Mouse (Mus musculus) midbrain, embryonic 10.5 days (tissue): ENCODE measurements around the gene Olfr330. TPM values are rescaled to one million over a fixed set of nuclear protein-coding genes. Genes with fewer than 3 reads are reported as not detected.
"Not testable (repeated sequence)": the region's sequence is repeated elsewhere in the genome, so short reads cannot be mapped to it uniquely, and the experiment has no call there.

ENCODE experiments used
- DNase-seq: peaks from one replicate; pipeline ENCODE4 v3.0.0-alpha.2; 2017; ENCODE audit warnings: low spot score
- H3K27ac ChIP-seq: fragments of 300-500 bp; sonication (generic); replicated peaks from 2 replicates; pipeline ENCODE4 v1.5.1; 2016; ENCODE audit warnings: mild to moderate bottlenecking
- H3K27me3 ChIP-seq: fragments of 300-500 bp; sonication (generic); 2 replicates; pipeline ENCODE4 v1.6.1; 2016; ENCODE audit warnings: low read depth, mild to moderate bottlenecking; ENCODE audit not compliant: poor library complexity, severe bottlenecking
- H3K36me3 ChIP-seq: fragments of 300-500 bp; sonication (generic); 2 replicates; pipeline ENCODE4 v1.6.1; 2016; ENCODE audit warnings: mild to moderate bottlenecking, moderate library complexity
- H3K4me1 ChIP-seq: fragments of 300-500 bp; sonication (generic); 2 replicates; pipeline ENCODE4 v1.6.1; 2016
- H3K4me3 ChIP-seq: fragments of 300-500 bp; sonication (generic); 2 replicates; pipeline ENCODE4 v1.5.1; 2016; ENCODE audit warnings: mild to moderate bottlenecking, moderate library complexity
- H3K9me3 ChIP-seq: fragments of 300-500 bp; sonication (generic); replicated peaks from 2 replicates; pipeline ENCODE4 v1.6.1; 2016; ENCODE audit warnings: mild to moderate bottlenecking
- WGBS: fragments of 180-500 bp; shearing (Covaris S2); methylation state at CpG from one replicate; pipeline ENCODE4 v1.1.7; 2016; 5-methylcytosine and 5-hydroxymethylcytosine counted together
- polyA plus RNA-seq: library from polyadenylated mRNA; unstranded; fragments of >200 nt; fragmentation: Nextera tagmentation; extraction: Ambion mirVana; gene quantifications from 2 replicates; pipeline ENCODE4 v1.2.1, GENCODE M21; 2016

Gene Olfr330
- polyA plus RNA-seq, result not detected in 2 replicates

DNA sequence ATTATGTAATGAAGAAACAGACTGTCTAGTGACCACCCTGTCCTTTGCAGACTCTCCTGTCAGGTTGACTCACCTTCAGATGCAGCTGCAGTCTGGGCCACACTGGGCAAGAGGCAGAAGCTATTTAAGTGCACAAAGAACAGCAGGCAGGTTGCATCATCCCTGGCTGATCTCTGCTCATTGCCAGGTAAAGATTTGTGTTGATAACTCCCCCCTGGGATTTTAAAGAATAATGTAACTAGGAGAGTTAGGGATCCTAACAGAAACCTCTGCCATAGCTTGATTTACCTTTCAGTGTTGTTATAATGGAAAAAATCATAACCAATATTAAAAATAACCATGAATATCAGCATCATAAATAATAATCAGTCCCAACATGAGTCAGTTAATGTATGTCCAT, at the start of gene Olfr330:
Gene Olfr330, minus strand, starts transcription at position 101 of the 400 bp plus-strand sequence.
- H3K27ac ChIP-seq, DNase-seq, H3K27me3 ChIP-seq, H3K36me3 ChIP-seq, H3K9me3 ChIP-seq, H3K4me3 ChIP-seq, H3K4me1 ChIP-seq: not testable (repeated sequence)

DNA sequence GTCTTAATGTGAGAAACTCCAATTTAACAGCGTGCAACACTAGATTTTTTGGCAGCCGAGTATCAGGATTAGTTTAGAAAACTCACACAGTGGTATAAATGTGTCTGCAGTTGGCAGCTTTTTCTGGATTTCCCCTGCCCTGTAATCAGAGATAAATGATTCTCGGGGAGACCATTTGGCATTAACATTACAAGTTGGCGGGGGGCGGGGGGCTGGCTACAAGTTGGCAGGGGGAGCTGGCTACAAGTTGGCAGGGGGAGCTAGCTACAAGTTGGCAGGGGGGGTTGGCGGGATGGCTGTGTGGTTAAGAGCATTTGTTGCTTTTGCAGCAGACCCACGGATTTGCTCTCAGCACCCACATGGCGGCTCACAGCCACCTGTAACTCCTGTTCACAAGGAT, 44.0 kb upstream of the Olfr330 start:
- H3K27ac ChIP-seq, result no peak overlapping the region
- WGBS, result 85% methylated on average over 8 of the region's 8 CpGs
- H3K27me3 ChIP-seq, result no peaks in the 10 kb centered on the region
- no peak overlapping the region for H3K4me3 ChIP-seq
- no peak for DNase-seq
- H3K36me3 ChIP-seq, result no peaks in the 10 kb centered on the region
- H3K4me1 ChIP-seq, result no peaks in the 10 kb centered on the region
- H3K9me3 ChIP-seq, result no peaks in the 10 kb centered on the region

GRCm38 (mm10) chr11:58577430-58577829, 42.8 kb upstream of the Olfr330 start, which contains the start of gene Olfr325:
TSS of gene Olfr325 (plus strand) at chr11:58577730.
- H3K27ac ChIP-seq, result no peak within 1 kb of the TSS
- no peaks in the 10 kb centered on the region for H3K27me3 ChIP-seq
- no peaks in the 10 kb centered on the region for H3K9me3 ChIP-seq
- no peaks in the 10 kb centered on the region for H3K4me1 ChIP-seq
- no peaks in the 10 kb centered on the region for H3K36me3 ChIP-seq
- WGBS, result 88% methylated on average over 1 of the region's 1 CpGs
- H3K4me3 ChIP-seq, result no peak within 1 kb of the TSS
- no peak for DNase-seq

DNA sequence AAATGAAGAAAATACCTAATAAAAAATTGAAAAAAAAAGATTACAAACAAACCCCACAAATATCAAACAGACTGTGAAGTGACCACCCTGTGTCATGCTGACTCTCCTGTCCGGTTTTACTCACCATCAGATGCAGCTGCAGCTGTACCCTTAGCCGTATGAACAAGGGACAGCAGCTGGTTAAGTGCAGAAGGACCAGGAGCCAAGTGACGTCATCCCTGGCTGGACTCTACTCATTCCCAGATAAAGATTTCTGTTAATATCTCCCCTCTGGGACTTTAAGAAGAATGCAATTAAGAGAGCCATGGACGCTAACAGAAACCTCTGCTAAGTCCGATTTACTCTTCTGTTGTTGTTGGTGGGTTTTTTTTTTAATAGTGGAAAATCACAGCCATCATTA, 35.8 kb upstream of the Olfr330 start, which contains the start of gene Olfr224:
Gene Olfr224, minus strand, starts transcription at position 149 of the 400 bp plus-strand sequence.
- Histone ChIP-seq H3K27me3 (no peaks in the 10 kb centered on the region), H3K36me3 (no peaks in the 10 kb centered on the region), H3K9me3 (no peaks in the 10 kb centered on the region), H3K4me3 (no peak within 1 kb of the TSS), H3K4me1 (peaks cover 6% of the 10 kb centered on the region), H3K27ac (no peak within 1 kb of the TSS)
- 83% methylated on average over 5 of the region's 5 CpGs for WGBS
- DNase-seq, result no peak

- no peak for DNase-seq
- no peaks in the 10 kb centered on the region for H3K9me3 ChIP-seq
- H3K4me1 ChIP-seq, result no peaks in the 10 kb centered on the region
- no peaks in the 10 kb centered on the region for H3K27me3 ChIP-seq
- no peak within 1 kb of the TSS for H3K27ac ChIP-seq
- WGBS, result 82% methylated on average over 1 of the region's 1 CpGs
- no peak within 1 kb of the TSS for H3K4me3 ChIP-seq
- H3K36me3 ChIP-seq, result no peaks in the 10 kb centered on the region
Measured at GRCm38 (mm10) chr11:58555536-58555935, 20.9 kb upstream of the Olfr330 start, which contains the start of gene Olfr328. TSS of gene Olfr328 (minus strand) at chr11:58555636.

- Histone ChIP-seq H3K9me3 (no peaks in the 10 kb centered on the region), H3K36me3 (no peaks in the 10 kb centered on the region), H3K4me1 (no peaks in the 10 kb centered on the region), H3K4me3 (no peak within 1 kb of the TSS), H3K27ac (no peak within 1 kb of the TSS), H3K27me3 (no peaks in the 10 kb centered on the region)
- no peak for DNase-seq
- 85% methylated on average over 5 of the region's 5 CpGs for WGBS
Measured at GRCm38 (mm10) chr11:58546322-58546721, 11.7 kb upstream of the Olfr330 start, which contains the start of gene Olfr329-ps. TSS of gene Olfr329-ps (minus strand) at chr11:58546422.

GRCm38 (mm10) chr11:58519756-58520155, 14.9 kb downstream of the Olfr330 start:
- H3K36me3 ChIP-seq, H3K27ac ChIP-seq, H3K4me1 ChIP-seq, H3K27me3 ChIP-seq, DNase-seq, H3K4me3 ChIP-seq, H3K9me3 ChIP-seq: not testable (repeated sequence)
- WGBS, result 92% methylated on average over 8 of the region's 9 CpGs

GRCm38 (mm10) chr11:58518916-58519315, 15.7 kb downstream of the Olfr330 start:
- H3K9me3 ChIP-seq, H3K4me1 ChIP-seq, H3K4me3 ChIP-seq, DNase-seq, H3K27me3 ChIP-seq, H3K36me3 ChIP-seq, H3K27ac ChIP-seq: not testable (repeated sequence)
- 96% methylated on average over 18 of the region's 18 CpGs for WGBS

DNA sequence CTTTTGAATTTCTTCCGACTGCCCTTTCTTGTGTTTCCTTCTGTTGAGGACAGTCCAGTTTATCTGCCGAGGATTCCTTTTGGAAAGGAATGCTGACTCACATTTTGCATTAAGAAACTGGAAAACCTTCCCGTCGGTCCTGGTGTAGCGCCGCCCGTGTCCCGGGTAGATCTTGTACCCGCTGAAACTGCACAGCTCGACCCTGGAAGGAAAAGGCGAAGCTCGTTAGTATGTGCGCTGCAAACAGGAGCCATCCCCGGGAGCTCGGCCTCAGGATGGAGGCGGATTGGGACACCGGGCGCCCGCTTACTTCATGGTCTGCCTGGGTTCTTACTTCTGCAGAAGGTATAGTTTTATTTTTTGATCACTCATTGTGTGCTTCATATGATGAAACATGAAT, 25.6 kb downstream of the Olfr330 start:
- 88% methylated on average over 19 of the region's 19 CpGs for WGBS
- H3K4me3 ChIP-seq, H3K27me3 ChIP-seq, H3K36me3 ChIP-seq, H3K4me1 ChIP-seq, H3K9me3 ChIP-seq, DNase-seq, H3K27ac ChIP-seq: not testable (repeated sequence)

GRCm38 (mm10) chr11:58502472-58502871, 32.2 kb downstream of the Olfr330 start, which contains the start of gene Olfr331:
TSS of gene Olfr331 (minus strand) at chr11:58502572.
- H3K4me1 ChIP-seq, DNase-seq, H3K9me3 ChIP-seq, H3K36me3 ChIP-seq, H3K4me3 ChIP-seq, H3K27me3 ChIP-seq, H3K27ac ChIP-seq: not testable (repeated sequence)

DNA sequence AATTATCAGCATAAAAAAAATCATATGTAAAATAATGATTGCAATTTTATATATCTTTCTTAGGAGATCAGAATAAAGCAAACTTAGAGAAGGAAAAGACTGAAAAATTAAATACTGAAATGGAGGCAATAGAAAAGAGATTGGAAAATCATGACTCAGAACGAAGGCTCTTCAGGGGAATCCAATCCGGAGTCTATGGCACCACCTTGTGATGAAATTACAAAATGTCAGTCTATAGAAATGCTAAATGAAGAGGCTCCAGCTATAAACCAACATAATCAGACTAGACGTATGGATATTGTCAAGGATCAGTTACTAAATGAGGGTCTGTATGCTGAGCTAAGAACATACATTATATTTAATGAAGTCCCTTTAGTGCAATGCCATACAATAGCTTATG, 35.3 kb downstream of the Olfr330 start:
- WGBS, result 67% methylated on average over 3 of the region's 3 CpGs
- no peak for DNase-seq
- Histone ChIP-seq H3K36me3 (no peaks in the 10 kb centered on the region), H3K27me3 (no peaks in the 10 kb centered on the region), H3K9me3 (no peaks in the 10 kb centered on the region; the same call in 1 of the 2 replicates), H3K27ac (no peak overlapping the region), H3K4me1 (no peaks in the 10 kb centered on the region), H3K4me3 (no peak overlapping the region)

GRCm38 (mm10) chr11:58498761-58499160, 35.9 kb downstream of the Olfr330 start:
- no peaks in the 10 kb centered on the region; the same call in 1 of the 2 replicates for H3K9me3 ChIP-seq
- no peaks in the 10 kb centered on the region for H3K36me3 ChIP-seq
- H3K27ac ChIP-seq, result no peak overlapping the region
- WGBS, result 88% methylated on average over 9 of the region's 9 CpGs
- no peaks in the 10 kb centered on the region for H3K4me1 ChIP-seq
- no peak for DNase-seq
- H3K4me3 ChIP-seq, result no peak overlapping the region
- H3K27me3 ChIP-seq, result no peaks in the 10 kb centered on the region

GRCm38 (mm10) chr11:58492455-58492854, 42.2 kb downstream of the Olfr330 start, which contains the start of gene Olfr332:
TSS of gene Olfr332 (minus strand) at chr11:58492555.
- WGBS, result 83% methylated on average over 2 of the region's 2 CpGs
- DNase-seq, result no peak
- no peaks in the 10 kb centered on the region for H3K36me3 ChIP-seq
- H3K9me3 ChIP-seq, result no peaks in the 10 kb centered on the region; the same call in 1 of the 2 replicates
- no peak within 1 kb of the TSS for H3K4me3 ChIP-seq
- H3K27ac ChIP-seq, result no peak within 1 kb of the TSS
- H3K27me3 ChIP-seq, result no peaks in the 10 kb centered on the region
- no peaks in the 10 kb centered on the region for H3K4me1 ChIP-seq
